Mouse (Mus musculus) liver, embryonic 12.5 days (tissue): ENCODE measurements at regions not wholly inside any gene's neighbourhood (a gene's known extent, or its start where the extent isn't known, plus 50 kb on each side); places are given as distances from the start of the nearest gene placed in this dataset.

Experiments
- ATAC-seq: fragments of 200-750 bp; cut with Nextera tagmentation; 2 replicates; pipeline ENCODE4 v1.8.0; 2017; ENCODE audit warnings: moderate number of reproducible peaks, mild to moderate bottlenecking, moderate library complexity
- H3K27ac ChIP-seq: fragments of 300-500 bp; sonication (generic); 2 replicates; pipeline ENCODE4 v1.5.1; 2016; ENCODE audit warnings: mild to moderate bottlenecking
- H3K27me3 ChIP-seq: fragments of 300-500 bp; sonication (generic); replicated peaks from 2 replicates; pipeline ENCODE4 v1.6.1; 2016; ENCODE audit warnings: mild to moderate bottlenecking, moderate library complexity
- H3K36me3 ChIP-seq: fragments of 300-500 bp; sonication (generic); 2 replicates; pipeline ENCODE4 v1.6.1; 2016; ENCODE audit warnings: mild to moderate bottlenecking, moderate library complexity
- H3K4me1 ChIP-seq: fragments of 300-500 bp; sonication (generic); 2 replicates; pipeline ENCODE4 v1.6.1; 2016
- H3K4me2 ChIP-seq: fragments of 300-500 bp; sonication (generic); 2 replicates; pipeline ENCODE4 v1.6.1; 2016; ENCODE audit warnings: mild to moderate bottlenecking, moderate library complexity
- H3K4me3 ChIP-seq: fragments of 300-500 bp; sonication (generic); 2 replicates; pipeline ENCODE4 v1.5.1; 2016; ENCODE audit warnings: mild to moderate bottlenecking, moderate library complexity
- H3K9ac ChIP-seq: fragments of 300-500 bp; sonication (generic); 2 replicates; pipeline ENCODE4 v1.6.1; 2016; ENCODE audit warnings: mild to moderate bottlenecking, moderate library complexity
- H3K9me3 ChIP-seq: fragments of 300-500 bp; sonication (generic); replicated peaks from 2 replicates; pipeline ENCODE4 v1.6.1; 2016; ENCODE audit warnings: mild to moderate bottlenecking, moderate library complexity
- WGBS: fragments of 180-500 bp; shearing (Covaris S2); methylation state at CpG from one replicate; pipeline ENCODE4 v1.1.7; 2016; ENCODE audit not compliant: insufficient replicate concordance; 5-methylcytosine and 5-hydroxymethylcytosine counted together

DNA sequence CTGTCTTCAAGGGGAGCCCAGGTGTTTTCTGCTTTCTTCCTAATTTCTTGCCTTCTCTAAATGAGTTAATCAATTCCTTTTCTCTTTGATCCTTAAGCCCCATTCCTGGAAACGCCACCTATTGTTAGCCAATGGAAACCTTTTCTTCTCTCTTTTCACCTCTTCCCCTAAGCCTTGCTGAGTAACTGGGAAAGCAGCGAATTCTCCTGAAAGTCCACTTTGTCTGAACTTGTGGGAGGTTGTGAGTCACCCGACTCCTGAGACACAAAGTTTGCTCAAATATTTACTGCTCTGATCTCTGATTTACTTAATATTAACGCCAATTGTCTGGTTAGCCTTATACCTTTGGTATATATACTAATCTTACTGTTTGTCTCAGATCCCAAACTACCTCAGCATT, 334.0 kb downstream of the Klf5 start:
- no peak overlapping the region for H3K27ac ChIP-seq
- WGBS, result 48% methylated on average over 4 of the region's 4 CpGs

DNA sequence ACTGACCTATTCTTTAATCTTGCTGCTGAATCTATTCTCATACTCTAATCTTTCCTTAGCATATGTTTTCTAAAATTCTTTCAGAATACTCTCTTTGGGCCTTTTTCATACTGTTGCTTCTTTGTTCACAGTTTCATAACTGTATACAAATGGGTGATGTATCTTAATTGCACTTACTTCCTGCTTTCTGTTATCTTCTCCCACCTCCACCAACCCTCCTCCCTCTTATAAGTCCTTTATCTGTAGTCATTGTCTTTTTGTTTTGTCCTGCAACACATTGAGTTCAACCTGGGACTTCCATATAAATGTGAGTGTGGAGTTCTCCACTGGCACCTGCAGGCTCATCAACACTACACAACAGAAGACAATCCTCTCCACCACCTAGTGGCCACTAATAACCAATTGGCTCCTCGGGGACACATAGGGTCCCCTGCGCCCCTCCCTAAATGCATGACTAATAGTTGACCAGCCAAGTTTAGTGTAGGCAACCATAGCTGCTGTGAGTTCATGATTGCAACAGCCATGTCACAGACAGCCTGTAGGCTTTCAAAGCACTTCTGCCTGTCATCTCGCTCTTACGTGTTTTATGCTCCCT, 337.2 kb downstream of the Klf5 start:
- Histone ChIP-seq H3K9me3 (no peaks in the 10 kb centered on the region), H3K4me1 (no peaks in the 10 kb centered on the region), H3K27me3 (no peaks in the 10 kb centered on the region), H3K9ac (no peak overlapping the region), H3K36me3 (no peaks in the 10 kb centered on the region), H3K27ac (no peak overlapping the region), H3K4me3 (no peak overlapping the region), H3K4me2 (no peak overlapping the region)
- no peak for ATAC-seq
- 72% methylated on average over 4 of the region's 4 CpGs for WGBS

More for the DNA sequence above, 334.0 kb downstream of the Klf5 start:
- Histone ChIP-seq H3K9me3 (no peaks in the 10 kb centered on the region), H3K4me2 (no peak overlapping the region), H3K4me3 (no peak overlapping the region), H3K36me3 (no peaks in the 10 kb centered on the region), H3K4me1 (no peaks in the 10 kb centered on the region), H3K9ac (no peak overlapping the region), H3K27me3 (no peaks in the 10 kb centered on the region)
- ATAC-seq, result no peak

DNA sequence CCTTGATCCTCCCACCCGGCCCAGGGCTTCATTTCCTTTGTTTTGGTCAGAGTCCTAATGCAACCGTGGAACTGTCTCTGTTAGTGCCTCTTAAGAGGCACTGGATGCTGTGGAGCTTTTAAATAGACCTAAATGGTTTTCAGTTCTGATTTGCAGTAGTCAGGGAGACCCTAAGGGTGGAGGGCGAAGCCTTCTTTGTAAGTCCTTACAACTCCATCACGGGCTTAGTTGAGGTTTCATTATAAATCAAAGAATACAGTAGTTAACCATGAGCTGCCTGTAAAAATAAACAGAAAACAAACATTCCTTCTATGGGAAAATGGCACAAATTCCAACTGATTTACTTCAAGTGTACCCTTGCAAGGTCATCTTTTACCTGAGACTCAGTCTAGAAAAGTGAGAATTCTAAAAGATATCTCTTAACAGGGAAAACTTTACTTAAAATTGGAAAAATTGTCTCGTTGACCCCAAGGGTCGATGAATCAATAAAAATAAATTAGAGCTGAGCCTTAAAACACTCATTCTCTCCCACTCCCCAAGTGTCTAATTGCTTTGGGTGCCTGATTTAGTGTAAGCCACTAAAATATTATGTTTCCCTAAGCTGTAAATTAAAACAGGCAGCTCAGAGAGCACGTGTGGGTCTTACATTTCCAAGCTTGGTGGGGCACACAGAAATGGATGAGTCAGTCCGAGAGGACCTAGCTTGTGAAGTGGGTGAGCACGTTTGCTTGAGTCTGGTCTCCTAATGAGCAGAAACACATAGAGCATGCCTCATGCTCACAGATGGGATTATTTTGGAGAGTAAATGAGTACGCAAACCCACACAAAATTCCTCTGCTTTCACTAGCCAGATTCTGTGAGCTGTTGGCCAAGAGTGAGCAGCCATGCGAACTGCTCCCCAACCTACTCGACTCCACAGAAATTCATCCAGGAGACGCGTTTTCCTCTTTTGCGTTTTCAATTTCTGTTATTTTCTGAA, 343.3 kb downstream of the Klf5 start:
- Histone ChIP-seq H3K4me2 (no peak overlapping the region), H3K4me1 (no peaks in the 10 kb centered on the region), H3K27me3 (no peaks in the 10 kb centered on the region), H3K4me3 (no peak overlapping the region), H3K36me3 (no peaks in the 10 kb centered on the region), H3K27ac (no peak overlapping the region), H3K9ac (no peak overlapping the region), H3K9me3 (no peaks in the 10 kb centered on the region)
- WGBS, result 69% methylated on average over 15 of the region's 15 CpGs
- no peak for ATAC-seq

DNA sequence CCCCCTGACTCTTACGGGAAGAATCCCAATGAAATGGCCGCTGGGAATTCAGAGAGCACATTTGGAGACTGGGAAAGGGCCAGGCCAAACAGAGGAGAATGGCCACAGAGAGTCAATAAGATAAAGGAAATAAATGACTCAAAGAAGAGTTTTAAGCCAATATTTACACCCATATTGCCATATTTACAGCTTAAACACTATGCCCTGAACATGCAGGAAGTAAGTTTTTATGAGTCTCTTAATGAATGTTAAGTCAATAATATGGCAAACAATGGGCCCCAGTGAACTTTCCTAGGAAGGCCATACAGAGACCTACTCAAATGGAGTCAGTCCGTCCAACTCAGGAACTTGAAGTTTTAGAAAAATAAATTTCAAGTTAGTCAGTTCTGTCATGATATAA, 347.8 kb downstream of the Klf5 start:
- Histone ChIP-seq H3K27ac (no peak overlapping the region), H3K4me1 (no peaks in the 10 kb centered on the region), H3K4me3 (no peak overlapping the region), H3K27me3 (no peaks in the 10 kb centered on the region), H3K9me3 (no peaks in the 10 kb centered on the region), H3K36me3 (no peaks in the 10 kb centered on the region), H3K4me2 (no peak overlapping the region), H3K9ac (no peak overlapping the region)
- WGBS, result 59% methylated on average over 3 of the region's 3 CpGs
- ATAC-seq, result no peak

DNA sequence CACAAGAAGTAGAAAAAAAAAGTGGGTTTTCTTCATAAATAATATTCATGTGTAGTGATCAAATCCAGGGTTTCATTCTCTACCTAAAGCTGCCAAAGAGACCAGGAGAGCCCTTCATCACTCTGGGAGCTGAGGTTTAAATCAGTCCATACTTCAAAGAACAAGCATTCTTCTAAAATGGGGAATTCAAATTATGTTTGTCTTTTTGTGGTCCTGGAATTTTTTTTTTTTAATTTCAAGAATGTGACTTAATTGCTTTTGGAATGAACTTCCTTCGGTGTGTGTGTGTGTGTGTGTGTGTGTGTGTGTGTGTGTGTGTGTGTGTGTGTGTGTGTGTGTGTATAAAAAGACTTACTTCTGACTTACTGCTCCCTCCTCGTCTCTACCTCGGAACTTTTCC, 375.9 kb downstream of the Klf5 start:
- WGBS, result 69% methylated on average over 3 of the region's 3 CpGs
- Histone ChIP-seq H3K27me3 (no peaks in the 10 kb centered on the region), H3K4me3 (no peak overlapping the region), H3K9me3 (no peaks in the 10 kb centered on the region), H3K36me3 (no peaks in the 10 kb centered on the region), H3K9ac (no peak overlapping the region), H3K4me1 (no peaks in the 10 kb centered on the region), H3K27ac (no peak overlapping the region), H3K4me2 (no peak overlapping the region)
- no peak for ATAC-seq

DNA sequence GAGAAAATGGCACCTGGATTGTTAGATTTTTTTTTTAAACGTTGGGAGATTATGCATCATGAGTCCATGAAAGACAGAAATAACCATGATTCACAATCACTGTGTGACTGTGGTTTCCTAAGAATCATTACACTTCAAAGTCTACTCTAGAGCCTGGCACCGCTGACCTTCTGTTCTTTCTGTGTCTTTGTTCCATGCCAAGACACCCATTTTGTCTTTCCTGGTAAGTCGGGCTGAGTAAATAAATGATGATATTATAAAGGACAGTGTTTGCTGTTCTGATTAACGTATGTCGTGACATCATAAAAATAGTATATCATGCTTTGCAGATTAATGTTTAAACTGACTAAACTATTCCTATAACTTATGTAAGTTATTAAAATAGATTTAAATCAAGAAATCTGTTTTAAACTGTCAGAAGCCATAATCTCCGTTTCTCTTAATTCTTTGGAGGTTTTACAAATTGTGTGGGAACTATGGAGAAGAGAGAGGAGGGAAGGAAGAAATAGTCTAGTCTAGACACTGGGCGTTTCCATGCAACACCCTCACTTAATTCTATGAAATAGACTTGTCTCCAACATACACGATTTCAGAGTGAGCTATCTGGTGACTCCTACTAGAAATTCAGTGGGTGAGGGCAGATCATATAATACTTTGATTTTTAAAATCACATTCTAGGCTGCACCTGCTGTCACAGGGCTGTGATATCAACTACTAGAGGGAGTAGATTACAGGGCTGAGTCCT, 388.7 kb downstream of the Klf5 start:
- Histone ChIP-seq H3K9ac (no peak overlapping the region), H3K27ac (no peak overlapping the region), H3K27me3 (no peaks in the 10 kb centered on the region), H3K4me2 (no peak overlapping the region), H3K9me3 (no peaks in the 10 kb centered on the region), H3K4me3 (no peak overlapping the region), H3K4me1 (no peaks in the 10 kb centered on the region), H3K36me3 (no peaks in the 10 kb centered on the region)
- no peak for ATAC-seq
- 64% methylated on average over 8 of the region's 8 CpGs for WGBS

DNA sequence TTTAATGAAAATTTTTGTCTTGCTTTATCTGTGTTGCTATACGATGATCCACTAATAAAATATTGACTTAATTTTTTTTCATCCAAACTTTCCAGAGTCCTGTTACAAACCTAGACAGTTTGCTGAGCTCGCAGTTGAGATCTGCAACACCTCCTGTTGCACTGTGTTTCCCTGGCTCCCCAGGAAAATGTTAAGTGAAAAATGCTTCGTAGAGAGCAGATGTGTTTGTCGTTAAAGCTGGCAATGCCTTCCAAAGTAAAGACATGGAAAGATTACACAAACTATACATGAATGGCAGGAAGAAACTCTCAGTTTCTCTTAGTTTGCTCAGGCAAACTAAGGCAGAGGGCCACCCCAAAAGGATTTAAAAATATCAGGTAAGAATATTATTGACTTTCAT, 389.9 kb downstream of the Klf5 start:
- Histone ChIP-seq H3K9me3 (no peaks in the 10 kb centered on the region), H3K36me3 (no peaks in the 10 kb centered on the region), H3K4me1 (no peaks in the 10 kb centered on the region), H3K27ac (no peak overlapping the region), H3K4me3 (no peak overlapping the region), H3K9ac (no peak overlapping the region), H3K4me2 (no peak overlapping the region), H3K27me3 (no peaks in the 10 kb centered on the region)
- no peak for ATAC-seq
- WGBS, result 74% methylated on average over 4 of the region's 4 CpGs

DNA sequence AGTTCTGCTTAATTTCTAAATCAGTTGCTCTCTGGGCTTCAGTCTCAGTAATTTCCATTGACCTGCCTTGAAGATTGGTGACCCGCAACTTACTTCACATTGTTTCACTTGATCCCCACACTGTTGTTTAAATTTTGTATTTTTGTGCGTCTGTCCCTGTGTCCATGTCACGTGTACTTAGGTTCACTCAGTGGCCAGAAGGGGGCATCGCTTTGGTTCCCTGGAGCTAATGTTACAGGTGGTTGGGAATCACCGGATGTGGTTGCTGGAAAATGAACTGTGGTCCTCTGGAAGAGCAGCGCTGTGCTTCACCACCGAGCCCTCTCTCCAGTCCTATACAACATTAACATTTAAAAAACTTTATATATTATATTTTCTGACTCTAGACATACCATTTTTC, 397.8 kb downstream of the Klf5 start:
- Histone ChIP-seq H3K4me3 (no peak overlapping the region), H3K36me3 (no peaks in the 10 kb centered on the region), H3K27me3 (no peaks in the 10 kb centered on the region), H3K9me3 (no peaks in the 10 kb centered on the region), H3K9ac (no peak overlapping the region), H3K27ac (no peak overlapping the region), H3K4me2 (no peak overlapping the region), H3K4me1 (no peaks in the 10 kb centered on the region)
- WGBS, result 83% methylated on average over 7 of the region's 7 CpGs
- no peak for ATAC-seq

DNA sequence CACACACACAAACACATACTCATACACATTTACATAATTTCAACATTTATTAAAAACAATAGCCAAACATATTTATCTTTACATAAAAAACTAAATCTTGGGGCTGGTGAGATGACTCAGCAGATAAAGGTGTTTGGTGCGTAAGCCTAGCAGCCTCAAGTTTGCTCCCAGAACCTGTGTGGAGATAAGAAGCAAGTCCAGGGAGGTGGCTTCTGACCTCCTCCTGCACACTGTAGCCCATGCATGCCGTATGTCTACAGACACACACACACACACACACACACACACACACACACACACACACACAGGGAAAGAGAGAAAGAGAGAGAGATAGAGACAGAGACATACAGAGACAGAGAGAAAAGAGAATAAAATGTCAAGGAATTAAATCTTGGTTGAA, 401.1 kb downstream of the Klf5 start:
- Histone ChIP-seq H3K9me3 (no peaks in the 10 kb centered on the region), H3K27ac (no peak overlapping the region), H3K4me3 (no peak overlapping the region), H3K4me1 (no peaks in the 10 kb centered on the region), H3K36me3 (no peaks in the 10 kb centered on the region), H3K27me3 (no peaks in the 10 kb centered on the region), H3K4me2 (no peak overlapping the region), H3K9ac (no peak overlapping the region)
- no peak for ATAC-seq
- 60% methylated on average over 2 of the region's 2 CpGs for WGBS

DNA sequence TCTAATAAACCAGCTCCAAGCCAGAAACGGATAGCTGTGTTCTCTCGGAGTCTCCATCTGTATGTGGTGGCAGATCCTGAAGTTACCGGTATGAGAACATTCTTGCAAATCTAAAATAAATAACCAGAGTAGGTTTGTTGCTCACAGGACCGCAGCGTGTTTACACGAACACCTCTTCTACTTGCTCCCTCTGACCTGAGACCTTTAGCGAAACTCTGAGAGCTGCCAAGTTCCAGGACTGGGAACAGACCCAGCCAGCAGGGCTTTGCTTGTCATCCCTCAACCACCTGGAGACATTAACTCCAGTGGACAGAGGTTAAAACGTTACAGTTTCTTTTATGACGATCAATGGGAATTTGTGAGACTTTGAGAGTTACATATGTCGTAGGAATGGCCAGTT, 407.5 kb downstream of the Klf5 start:
- WGBS, result 76% methylated on average over 10 of the region's 10 CpGs
- Histone ChIP-seq H3K4me1 (no peaks in the 10 kb centered on the region), H3K27me3 (no peaks in the 10 kb centered on the region), H3K9ac (no peak overlapping the region), H3K4me2 (no peak overlapping the region), H3K36me3 (no peaks in the 10 kb centered on the region), H3K9me3 (no peaks in the 10 kb centered on the region), H3K27ac (no peak overlapping the region), H3K4me3 (no peak overlapping the region)
- ATAC-seq, result no peak

DNA sequence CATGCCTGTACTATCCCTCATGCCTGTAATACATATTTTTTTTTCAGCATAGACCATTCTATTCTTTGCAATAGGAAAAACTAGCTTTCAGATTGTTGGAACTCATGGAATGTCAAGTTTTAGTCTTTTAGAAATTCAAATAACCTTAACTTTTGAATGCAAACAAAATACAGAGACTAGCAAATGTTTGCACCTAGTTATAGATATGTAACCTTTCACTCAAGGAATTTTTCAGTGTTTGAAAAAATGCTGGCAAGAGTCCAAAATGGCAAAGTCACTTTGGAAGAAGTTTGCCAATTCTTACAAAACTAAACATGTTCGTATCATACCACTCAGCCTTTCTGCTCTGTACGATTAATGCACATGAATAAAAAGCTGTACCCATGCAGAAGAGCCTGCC, 409.6 kb downstream of the Klf5 start:
- Histone ChIP-seq H3K4me2 (no peak overlapping the region), H3K9me3 (no peaks in the 10 kb centered on the region), H3K9ac (no peak overlapping the region), H3K4me1 (no peaks in the 10 kb centered on the region), H3K36me3 (no peaks in the 10 kb centered on the region), H3K4me3 (no peak overlapping the region), H3K27ac (no peak overlapping the region), H3K27me3 (no peaks in the 10 kb centered on the region)
- no peak for ATAC-seq
- 80% methylated on average over 2 of the region's 2 CpGs for WGBS

DNA sequence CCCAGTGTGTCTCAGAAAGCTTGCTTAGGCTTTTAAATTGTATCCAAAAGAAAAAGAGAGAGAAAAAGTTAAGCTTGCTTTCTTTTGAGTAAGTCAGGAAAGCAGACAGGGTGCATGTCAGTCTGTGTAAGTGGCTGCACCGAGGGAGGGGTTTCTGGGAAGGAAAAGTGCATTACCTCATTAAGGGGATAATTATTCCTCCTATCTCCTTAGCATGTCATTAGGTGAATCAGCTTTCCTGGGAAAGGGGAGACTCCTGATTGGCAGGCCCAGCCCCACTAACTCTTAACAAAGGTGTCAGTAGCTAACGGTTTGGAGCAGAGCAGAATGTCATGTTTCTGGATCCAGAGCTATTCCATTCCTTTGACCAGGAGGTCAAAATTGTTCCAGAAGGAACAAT, 411.3 kb downstream of the Klf5 start:
- Histone ChIP-seq H3K4me3 (no peak overlapping the region), H3K4me2 (no peak overlapping the region), H3K9me3 (no peaks in the 10 kb centered on the region), H3K4me1 (no peaks in the 10 kb centered on the region), H3K9ac (no peak overlapping the region), H3K27me3 (no peaks in the 10 kb centered on the region), H3K27ac (no peak overlapping the region), H3K36me3 (no peaks in the 10 kb centered on the region)
- ATAC-seq, result no peak
- 51% methylated on average over 2 of the region's 2 CpGs for WGBS
